Mouse (Mus musculus) CH12.LX (cell line): ENCODE data around the gene Rae1.

Experiments used
- CTCF ChIP-seq, 2 experiments: IDR thresholded peaks in 1 of 2; conservative IDR thresholded peaks in 1 of 2; 2 replicates each; pipeline ENCODE4 v1.5.1; 2011 to 2012; ENCODE audit warnings: low read depth in 2 of 2, low read length in 2 of 2, improper control_type of control experiment in 1 of 2, inconsistent platforms in 1 of 2, mild to moderate bottlenecking in 1 of 2, moderate library complexity in 1 of 2
- EP300 ChIP-seq: IDR thresholded peaks from 2 replicates; pipeline ENCODE4 v1.6.1; 2011; ENCODE audit warnings: low read length, improper control_type of control experiment
- HCFC1 ChIP-seq: IDR thresholded peaks from 2 replicates; pipeline ENCODE4 v1.6.1; 2012; ENCODE audit warnings: low read depth, mild to moderate bottlenecking, inconsistent platforms, low read length, improper control_type of control experiment
- MAX ChIP-seq: IDR thresholded peaks from 2 replicates; pipeline ENCODE4 v1.6.1; 2011; ENCODE audit warnings: low read length, improper control_type of control experiment
- MAZ ChIP-seq: IDR thresholded peaks from 2 replicates; pipeline ENCODE4 v1.6.1; 2012; ENCODE audit warnings: low read depth, mild to moderate bottlenecking, inconsistent platforms, low read length, improper control_type of control experiment, moderate library complexity
- MEF2A ChIP-seq: IDR thresholded peaks from 2 replicates; pipeline ENCODE4 v1.6.1; 2014; ENCODE audit warnings: low read depth, mild to moderate bottlenecking, inconsistent platforms, low read length, improper control_type of control experiment, borderline replicate concordance
- MXI1 ChIP-seq: IDR thresholded peaks from 2 replicates; pipeline ENCODE4 v1.6.1; 2011; ENCODE audit warnings: mild to moderate bottlenecking, low read depth, low read length, improper control_type of control experiment
- MYC ChIP-seq: IDR thresholded peaks from 2 replicates; pipeline ENCODE4 v1.6.1; 2011; ENCODE audit warnings: low read depth, mild to moderate bottlenecking, improper control_type of control experiment, low read length
- NRF1 ChIP-seq: IDR thresholded peaks from 2 replicates; pipeline ENCODE4 v1.6.1; 2014; ENCODE audit warnings: low read depth, mild to moderate bottlenecking, inconsistent platforms, low read length, improper control_type of control experiment, moderate library complexity
- POLR2A ChIP-seq: IDR thresholded peaks from 2 replicates; pipeline ENCODE4 v1.6.1; 2011; ENCODE audit warnings: low read depth, mild to moderate bottlenecking, improper control_type of control experiment, low read length
- POLR2AphosphoS2 ChIP-seq: IDR thresholded peaks from 2 replicates; pipeline ENCODE4 v1.6.1; 2011; ENCODE audit warnings: low read depth, low read length, improper control_type of control experiment
- SMC3 ChIP-seq: IDR thresholded peaks from 2 replicates; pipeline ENCODE4 v1.6.1; 2011; ENCODE audit warnings: low read depth, low read length, improper control_type of control experiment
- ZC3H11A ChIP-seq: IDR thresholded peaks from 2 replicates; pipeline ENCODE4 v1.6.1; 2012; ENCODE audit warnings: low read depth, mild to moderate bottlenecking, inconsistent platforms, low read length, improper control_type of control experiment
- ZNF384 ChIP-seq: IDR thresholded peaks from 2 replicates; pipeline ENCODE4 v1.6.1; 2012; ENCODE audit warnings: low read depth, low read length, improper control_type of control experiment, inconsistent platforms

- TF ChIP-seq MAX (no peak), CTCF (conservative IDR thresholded peaks at IDR 0.05 in 1 of 2, IDR thresholded peaks at IDR 0.05 in 1 of 2; ENCODE audit: low read depth in 2 of 2, low read length in 2 of 2) (no peak), POLR2A (no peak), MEF2A (no peak), ZC3H11A (no peak), HCFC1 (no peak), POLR2AphosphoS2 (no peak), SMC3 (no peak), ZNF384 (no peak), NRF1 (no peak), MYC (no peak), EP300 (no peak), MAZ (no peak), MXI1 (no peak)
These were observed 22.9 kb downstream of the Rae1 start for GRCm38 (mm10) chr2:173022813-173023212.
